In the genomic region with DNA sequence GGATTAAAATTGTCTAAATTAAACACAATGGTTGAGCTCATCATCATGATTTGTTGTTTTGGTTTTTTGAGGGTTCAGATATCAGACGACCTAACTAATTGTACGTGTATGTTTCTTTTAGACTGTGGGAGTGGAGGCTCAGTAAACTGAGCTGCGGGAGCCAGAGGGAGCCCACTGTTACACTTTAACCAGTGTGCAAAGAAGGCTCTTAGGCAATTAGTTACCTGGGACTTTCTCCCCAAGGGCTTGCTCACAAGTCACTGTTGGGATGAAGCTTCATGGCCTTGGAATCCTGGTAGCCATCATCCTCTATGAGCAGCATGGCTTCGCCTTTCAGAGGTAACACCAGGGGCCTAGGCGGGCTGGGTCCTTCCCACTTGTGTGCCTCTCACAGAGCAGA, we compare ENCODE assay signal across 20 mouse cellular contexts. TPM values are rescaled to one million over a fixed set of nuclear protein-coding genes. Genes with fewer than 3 reads are reported as not detected.
A peak's percentile ranks its signal among the peaks of the same experiment; 100 is the strongest.
DNase-seq lines count a peak whose midpoint lies in the region; ATAC-seq and TF ChIP-seq lines count a peak whose summit lies in the region.
"Had no signal": no experiment of that assay in that cellular context is flagged by ENCODE, and none has a peak within 500 bp of the region (broad histone marks: within the 10 kb centered on the region; RNA-seq: fewer than 3 reads in every experiment).

Gene Cpb2, plus strand, starts transcription at position 201 of the 400 bp plus-strand sequence.

- WGBS in intestine, embryonic 15.5 days = 65% methylated on average over 5 of the region's 5 CpGs
- 40% methylated on average over 5 of the region's 5 CpGs for WGBS in intestine, postnatal 0 days
- 56% methylated on average over 5 of the region's 5 CpGs for WGBS in kidney, embryonic 15.5 days
- WGBS in liver, embryonic 11.5 days = 73% methylated on average over 5 of the region's 5 CpGs

- H3K9ac ChIP-seq in intestine, embryonic 15.5 days = no peak within 1 kb of the TSS
- no peak within 1 kb of the TSS for H3K9ac ChIP-seq in intestine, postnatal 0 days (ENCODE audit: low read depth, low read length)
- no peak within 1 kb of the TSS for H3K9ac ChIP-seq in kidney, embryonic 15.5 days
- H3K9ac ChIP-seq in liver, embryonic 11.5 days (ENCODE audit: low read depth, low read length) = no peak within 1 kb of the TSS
- H3K9ac ChIP-seq: forebrain, embryonic 13.5 days; hindbrain, embryonic 12.5 days; neural tube, embryonic 12.5 days had no signal

- no peaks in the 10 kb centered on the region for H3K4me1 ChIP-seq in intestine, embryonic 15.5 days (replicated peaks)
- H3K4me1 ChIP-seq in intestine, postnatal 0 days (replicated peaks; ENCODE audit: control insufficient read depth, insufficient read depth, low read length) = no peaks in the 10 kb centered on the region
- H3K4me1 ChIP-seq in kidney, embryonic 15.5 days = no peaks in the 10 kb centered on the region
- H3K4me1 ChIP-seq in liver, embryonic 11.5 days (replicated peaks; ENCODE audit: control insufficient read depth, insufficient read depth, low read length) = no peaks in the 10 kb centered on the region; the same call in 1 of the 2 replicates
- H3K4me1 ChIP-seq: hindbrain, embryonic 12.5 days; neural tube, embryonic 12.5 days had no signal

- no peaks in the 10 kb centered on the region for H3K9me3 ChIP-seq in intestine, embryonic 15.5 days
- H3K9me3 ChIP-seq in intestine, postnatal 0 days (ENCODE audit: control insufficient read depth) = no peaks in the 10 kb centered on the region
- H3K9me3 ChIP-seq in kidney, embryonic 15.5 days (replicated peaks) = no peaks in the 10 kb centered on the region
- no peaks in the 10 kb centered on the region for H3K9me3 ChIP-seq in liver, embryonic 11.5 days (ENCODE audit: control insufficient read depth, low read length)
- H3K9me3 ChIP-seq: forebrain, embryonic 13.5 days; hindbrain, embryonic 12.5 days; midbrain, embryonic 10.5 days; neural tube, embryonic 12.5 days had no signal

- H3K4me2 ChIP-seq in intestine, embryonic 15.5 days (replicated peaks) = no peak within 1 kb of the TSS
- H3K4me2 ChIP-seq in intestine, postnatal 0 days (replicated peaks; ENCODE audit: low read depth) = no peak within 1 kb of the TSS
- H3K4me2 ChIP-seq in kidney, embryonic 15.5 days = 0 out of 2 replicates have a peak within 1 kb of the TSS, but pooled peaks have one; percentile 18
- H3K4me2 ChIP-seq in liver, embryonic 11.5 days = peak within 1 kb of the TSS; percentile 26
- H3K4me2 ChIP-seq: forebrain, embryonic 13.5 days; hindbrain, embryonic 12.5 days; neural tube, embryonic 12.5 days had no signal

- H3K27ac ChIP-seq in intestine, embryonic 15.5 days = no peak within 1 kb of the TSS
- H3K27ac ChIP-seq in intestine, postnatal 0 days (ENCODE audit: low read depth, low read length) = no peak within 1 kb of the TSS
- peak within 1 kb of the TSS; percentile 43; the same call in 1 of the 2 replicates for H3K27ac ChIP-seq in kidney, embryonic 15.5 days
- H3K27ac ChIP-seq in liver, embryonic 11.5 days (ENCODE audit: low read depth, low read length) = no peak within 1 kb of the TSS
- H3K27ac ChIP-seq: forebrain, embryonic 13.5 days; hindbrain, embryonic 12.5 days; midbrain, embryonic 10.5 days; neural tube, embryonic 12.5 days had no signal

- no peak for TF ChIP-seq CTCF in intestine, postnatal 0 days (IDR thresholded peaks at IDR 0.05; ENCODE audit: low read depth)

- H3K4me3 ChIP-seq in intestine, embryonic 15.5 days (replicated peaks) = no peak within 1 kb of the TSS
- H3K4me3 ChIP-seq in intestine, postnatal 0 days (ENCODE audit: low read depth, low read length) = no peak within 1 kb of the TSS
- H3K4me3 ChIP-seq in kidney, embryonic 15.5 days (replicated peaks) = no peak within 1 kb of the TSS
- peak within 1 kb of the TSS; percentile 12; the same call in 1 of the 2 replicates for H3K4me3 ChIP-seq in liver, embryonic 11.5 days (ENCODE audit: low read depth, low read length)
- H3K4me3 ChIP-seq: forebrain, embryonic 13.5 days; hindbrain, embryonic 12.5 days; midbrain, embryonic 10.5 days; neural tube, embryonic 12.5 days had no signal

- no peaks in the 10 kb centered on the region for H3K36me3 ChIP-seq in intestine, embryonic 15.5 days
- H3K36me3 ChIP-seq in intestine, postnatal 0 days (ENCODE audit: control insufficient read depth, insufficient read depth) = no peaks in the 10 kb centered on the region
- H3K36me3 ChIP-seq in kidney, embryonic 15.5 days = no peaks in the 10 kb centered on the region
- H3K36me3 ChIP-seq in liver, embryonic 11.5 days (ENCODE audit: control insufficient read depth, insufficient read depth, low read length) = no peaks in the 10 kb centered on the region
- H3K36me3 ChIP-seq: hindbrain, embryonic 12.5 days; midbrain, embryonic 10.5 days; neural tube, embryonic 12.5 days had no signal

- DNase-seq in liver, embryonic 11.5 days (ENCODE audit: low spot score) = no peak
- no peak for DNase-seq in cerebellum, adult 11-12 months
- DNase-seq in lung, postnatal 36 days = no peak
- no peak for DNase-seq in cerebellum, adult 11 months
- DNase-seq: adrenal gland, postnatal 36 days; cerebellum, postnatal 10 days; gastrocnemius, postnatal 36 days; heart, postnatal 10 days; left cerebral cortex, postnatal 4 days; lung, adult 2 months; lung, postnatal 4 days; thymus, postnatal 25 days had no signal

- H3K27me3 ChIP-seq in intestine, embryonic 15.5 days (replicated peaks) = no peaks in the 10 kb centered on the region
- no peaks in the 10 kb centered on the region for H3K27me3 ChIP-seq in intestine, postnatal 0 days (replicated peaks; ENCODE audit: control insufficient read depth, insufficient read depth, low read length)
- no peaks in the 10 kb centered on the region for H3K27me3 ChIP-seq in kidney, embryonic 15.5 days
- no peaks in the 10 kb centered on the region for H3K27me3 ChIP-seq in liver, embryonic 11.5 days (replicated peaks; ENCODE audit: control insufficient read depth, insufficient read depth, low read length)
- H3K27me3 ChIP-seq: forebrain, embryonic 13.5 days; hindbrain, embryonic 12.5 days; neural tube, embryonic 12.5 days had no signal

- ATAC-seq in intestine, embryonic 15.5 days = peak; percentile 75; the same call in 1 of the 2 replicates
- ATAC-seq in intestine, postnatal 0 days = no peak
- no peak; the same call in 1 of the 2 replicates for ATAC-seq in kidney, embryonic 15.5 days (replicated peaks; ENCODE audit: low FRiP score)
- no peak; the same call in 1 of the 2 replicates for ATAC-seq in liver, embryonic 11.5 days (replicated peaks; ENCODE audit: low FRiP score)
- ATAC-seq: forebrain, embryonic 13.5 days had no signal

RNA-seq across cellular contexts. Expression of gene Cpb2, which starts in this region (rescaled TPM):
- polyA plus RNA-seq in intestine, embryonic 15.5 days (2015; fragmentation: Nextera tagmentation; extraction: Ambion mirVana) = 4.0 and 4.7 TPM in 2 replicates
- polyA plus RNA-seq in intestine, postnatal 0 days (2015; fragmentation: Nextera tagmentation; extraction: Ambion mirVana) = 1.6 and 1.9 TPM in 2 replicates
- 18.4 and 19.4 TPM in 2 replicates for polyA plus RNA-seq in kidney, embryonic 15.5 days (2015; fragmentation: Nextera tagmentation; extraction: Ambion mirVana)
- 44.2 and 44.5 TPM in 2 replicates for polyA plus RNA-seq in liver, embryonic 11.5 days (2014; fragmentation: Nextera tagmentation; extraction: Ambion mirVana)
- polyA plus RNA-seq: hindbrain, embryonic 12.5 days; midbrain, embryonic 10.5 days; spleen, adult 2 months had no signal

Comparison
In these comparisons a context has a peak if more than half of its experiments do, and no peak if none do; other contexts are left out.
1. H3K4me2 ChIP-seq: peak in kidney, embryonic 15.5 days (single experiment) and liver, embryonic 11.5 days (single experiment); none in intestine, embryonic 15.5 days (single experiment) and intestine, postnatal 0 days (single experiment).